Mouse (Mus musculus) testis, adult 2 months (tissue): ENCODE data around the gene Ppp4c. TPM values are rescaled to one million over a fixed set of nuclear protein-coding genes. Genes with fewer than 3 reads are reported as not detected.

ENCODE experiments used
- H3K27ac ChIP-seq: fragments of 200-500 bp; 2 replicates; pipeline ENCODE4 v1.5.1; 2012; ENCODE audit warnings: low read depth, low read length; ENCODE audit not compliant: control insufficient read depth, insufficient read depth
- H3K27me3 ChIP-seq: fragments of 200-500 bp; 2 replicates; pipeline ENCODE4 v1.6.1; 2012; ENCODE audit warnings: mild to moderate bottlenecking, low read length, moderate library complexity; ENCODE audit not compliant: control insufficient read depth, insufficient read depth
- H3K36me3 ChIP-seq: fragments of 200-500 bp; 2 replicates; pipeline ENCODE4 v1.6.1; 2012; ENCODE audit warnings: mild to moderate bottlenecking, low read length; ENCODE audit not compliant: control insufficient read depth, insufficient read depth
- H3K4me1 ChIP-seq: fragments of 200-500 bp; 2 replicates; pipeline ENCODE4 v1.6.1; 2012; ENCODE audit warnings: low read length; ENCODE audit not compliant: control insufficient read depth, insufficient read depth
- H3K4me3 ChIP-seq: fragments of 200-500 bp; 2 replicates; pipeline ENCODE4 v1.5.1; 2012; ENCODE audit warnings: low read depth, mild to moderate bottlenecking, low read length, moderate library complexity, mixed read lengths; ENCODE audit not compliant: control insufficient read depth
- CTCF ChIP-seq: fragments of 200-500 bp; IDR thresholded peaks from 2 replicates; pipeline ENCODE4 v1.5.1; 2012; ENCODE audit warnings: low read depth, mild to moderate bottlenecking, inconsistent platforms, low read length, moderate library complexity; ENCODE audit not compliant: control insufficient read depth, insufficient read depth, insufficient replicate concordance
- POLR2A ChIP-seq: fragments of 200-500 bp; IDR thresholded peaks from 2 replicates; pipeline ENCODE4 v1.6.1; 2012; ENCODE audit warnings: low read depth, mild to moderate bottlenecking, inconsistent platforms, low read length, moderate library complexity; ENCODE audit not compliant: control insufficient read depth
- polyA plus RNA-seq: library from polyadenylated mRNA; depleted of rRNA; stranded (reverse); fragments of >200 nt; gene quantifications from 2 replicates; pipeline ENCODE4 v1.2.3, GENCODE M21; 2012; rRNA removed

Gene Ppp4c
- polyA plus RNA-seq, result 252 and 262 TPM in 2 replicates

DNA sequence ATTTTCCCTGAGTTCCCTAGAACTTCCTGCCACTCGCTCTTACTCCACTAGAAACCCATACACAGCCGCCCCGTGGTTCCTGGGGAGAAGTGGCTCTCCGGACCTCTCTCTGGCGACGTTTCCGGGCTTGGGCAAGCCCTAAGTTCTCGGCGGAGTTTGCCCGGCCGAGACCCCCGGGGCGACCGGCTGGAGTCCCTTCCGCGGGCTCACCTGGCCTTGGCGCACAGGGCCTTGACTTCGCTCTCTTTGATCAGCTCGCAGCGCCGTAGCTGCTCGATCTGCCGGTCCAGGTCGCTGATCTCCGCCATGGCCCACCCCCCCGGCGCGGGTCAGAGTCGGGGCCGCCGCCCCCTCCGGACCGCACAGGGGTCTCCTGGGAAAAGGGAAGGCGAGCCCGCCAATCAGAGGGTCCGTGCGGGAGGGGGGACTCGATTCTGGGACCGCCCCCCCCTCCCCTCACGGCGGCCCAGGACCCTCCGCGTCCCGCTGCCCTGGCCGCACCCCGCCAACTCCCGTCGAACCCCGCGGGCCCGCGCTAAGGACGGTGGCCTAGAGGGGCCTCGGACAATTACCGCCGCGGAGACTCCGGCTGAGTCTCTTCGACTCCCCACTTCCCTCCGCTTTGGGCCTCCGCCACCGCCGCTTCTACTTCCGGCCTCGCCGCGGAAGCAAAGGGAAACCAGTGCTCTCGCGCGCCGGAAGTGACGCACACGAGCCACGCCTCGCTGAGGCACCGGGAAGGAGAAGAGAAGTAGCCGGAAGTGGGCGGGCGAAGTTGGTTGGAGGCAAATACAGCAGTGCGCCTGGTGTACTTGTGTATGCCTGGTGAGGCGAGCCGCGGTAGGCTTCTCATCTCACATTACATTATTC, at the start of gene Ppp4c:
Gene Ppp4c, minus strand, starts transcription at position 646 of the 870 bp plus-strand sequence.
- Histone ChIP-seq H3K36me3 (no peaks in the 10 kb centered on the region; the same call in none of the 2 replicates), H3K27ac (peak within 1 kb of the TSS; percentile 90), H3K4me1 (no peaks in the 10 kb centered on the region; the same call in none of the 2 replicates), H3K4me3 (peak within 1 kb of the TSS; percentile 98), H3K27me3 (no peaks in the 10 kb centered on the region)
- TF ChIP-seq POLR2A (peak; percentile 77), CTCF (no peak)

DNA sequence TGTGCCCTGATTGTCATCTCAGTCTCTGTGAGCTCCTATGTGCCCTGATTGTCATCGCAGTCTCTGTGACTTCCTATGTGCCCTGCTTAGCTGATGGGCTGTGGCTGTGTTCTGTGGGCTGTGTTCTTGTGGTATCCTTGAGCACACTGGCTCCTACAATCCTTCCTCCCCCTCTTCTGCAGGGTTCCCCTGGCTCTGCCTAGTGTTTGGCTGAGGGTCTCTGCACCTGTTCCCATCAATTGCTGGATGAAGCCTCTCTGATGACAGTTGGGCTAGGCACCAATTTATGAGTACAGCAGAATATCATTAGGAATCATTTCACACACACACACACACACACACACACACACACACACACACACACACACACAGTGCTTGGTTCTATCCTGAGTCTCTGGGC, 41.0 kb upstream of the Ppp4c start:
- Histone ChIP-seq H3K4me3 (no peak overlapping the region), H3K27ac (no peak overlapping the region), H3K4me1 (peaks cover 15% of the 10 kb centered on the region), H3K27me3 (no peaks in the 10 kb centered on the region; the same call in 1 of the 2 replicates), H3K36me3 (no peaks in the 10 kb centered on the region)
- TF ChIP-seq POLR2A (no peak), CTCF (no peak)

DNA sequence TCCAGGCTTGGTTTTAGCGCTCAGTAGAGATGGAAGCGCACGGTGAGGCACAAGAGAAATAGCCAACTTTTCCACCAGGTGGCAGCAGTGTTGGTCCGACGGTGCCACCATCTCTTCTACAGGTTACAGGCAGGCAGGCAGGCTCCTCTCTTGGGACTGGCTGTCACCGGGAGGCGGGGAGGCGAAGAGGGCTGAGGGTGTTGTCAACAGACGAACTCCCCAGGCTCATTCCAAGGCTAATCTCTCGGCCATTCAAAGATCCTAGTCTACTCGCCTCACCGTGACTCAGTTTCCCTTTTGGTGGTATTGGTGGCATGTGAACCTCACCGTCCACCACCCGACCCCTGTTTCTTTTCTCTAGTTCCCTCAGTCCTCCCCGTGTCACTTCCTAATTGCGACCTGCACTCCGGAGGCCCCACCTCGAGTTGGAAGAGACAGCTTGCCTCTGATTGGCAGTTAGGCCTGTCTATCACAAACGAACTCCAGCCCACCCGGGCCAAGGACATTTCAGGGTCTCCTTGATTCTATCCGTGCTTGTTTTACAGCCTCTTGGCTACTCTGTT, 39.8 kb upstream of the Ppp4c start:
- no peak overlapping the region for H3K27ac ChIP-seq
- no peak for TF ChIP-seq POLR2A
- TF ChIP-seq CTCF, result peak; percentile 77; the same call in 1 of the 2 replicates
- H3K36me3 ChIP-seq, result no peaks in the 10 kb centered on the region
- H3K4me1 ChIP-seq, result peaks cover 15% of the 10 kb centered on the region
- H3K27me3 ChIP-seq, result no peaks in the 10 kb centered on the region; the same call in 1 of the 2 replicates
- H3K4me3 ChIP-seq, result peak overlapping the region; percentile 72

DNA sequence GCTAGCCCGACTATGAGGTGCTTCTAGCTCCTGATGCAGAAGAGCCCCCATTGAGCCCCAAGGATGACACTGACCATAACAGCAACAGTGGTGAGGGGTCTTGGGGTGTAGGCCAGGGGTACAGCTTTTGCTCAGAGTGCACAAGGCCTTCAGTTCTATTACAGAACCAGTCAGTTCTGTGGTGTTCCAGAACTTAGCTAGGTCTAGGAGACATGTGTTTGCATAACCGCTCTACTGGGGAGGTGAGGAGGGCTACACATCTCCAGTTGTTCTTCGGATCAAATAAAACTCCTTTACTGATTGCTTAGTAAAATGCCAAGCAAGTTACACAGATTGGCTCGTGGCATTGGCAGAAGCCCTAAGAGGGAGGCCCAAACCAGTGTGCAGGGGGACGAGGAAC, 39.2 kb upstream of the Ppp4c start, which contains the start of gene 4930451I11Rik:
Gene 4930451I11Rik, minus strand, starts transcription at position 101 of the 400 bp plus-strand sequence.
- H3K27ac ChIP-seq, result no peak within 1 kb of the TSS
- H3K27me3 ChIP-seq, result no peaks in the 10 kb centered on the region; the same call in 1 of the 2 replicates
- TF ChIP-seq CTCF (no peak), POLR2A (no peak)
- H3K4me3 ChIP-seq, result peak within 1 kb of the TSS; percentile 72
- no peaks in the 10 kb centered on the region for H3K36me3 ChIP-seq
- H3K4me1 ChIP-seq, result peaks cover 15% of the 10 kb centered on the region

DNA sequence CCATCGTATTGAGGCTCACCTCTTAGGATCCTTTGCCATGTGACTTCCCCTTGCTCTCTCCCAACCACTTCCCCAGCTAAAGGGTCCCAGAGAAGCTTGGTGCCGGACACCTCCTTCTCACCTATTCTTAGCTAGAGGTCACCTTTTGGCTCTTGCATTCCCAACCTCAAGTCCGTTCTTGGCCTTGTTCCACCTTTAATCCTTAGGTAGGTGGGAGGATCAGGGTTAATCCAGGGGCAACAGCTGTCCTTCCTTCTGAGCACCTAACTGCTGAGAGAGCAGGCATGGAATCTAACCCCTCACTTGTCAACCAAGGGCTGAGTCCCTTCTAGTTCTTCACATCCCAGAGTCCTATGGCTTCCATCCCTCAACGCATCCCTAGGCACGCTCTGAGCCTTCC, 33.7 kb upstream of the Ppp4c start:
- Histone ChIP-seq H3K27ac (no peak overlapping the region), H3K27me3 (no peaks in the 10 kb centered on the region; the same call in 1 of the 2 replicates), H3K36me3 (no peaks in the 10 kb centered on the region), H3K4me3 (no peak overlapping the region), H3K4me1 (peaks cover 10% of the 10 kb centered on the region)
- TF ChIP-seq POLR2A (no peak), CTCF (no peak)

DNA sequence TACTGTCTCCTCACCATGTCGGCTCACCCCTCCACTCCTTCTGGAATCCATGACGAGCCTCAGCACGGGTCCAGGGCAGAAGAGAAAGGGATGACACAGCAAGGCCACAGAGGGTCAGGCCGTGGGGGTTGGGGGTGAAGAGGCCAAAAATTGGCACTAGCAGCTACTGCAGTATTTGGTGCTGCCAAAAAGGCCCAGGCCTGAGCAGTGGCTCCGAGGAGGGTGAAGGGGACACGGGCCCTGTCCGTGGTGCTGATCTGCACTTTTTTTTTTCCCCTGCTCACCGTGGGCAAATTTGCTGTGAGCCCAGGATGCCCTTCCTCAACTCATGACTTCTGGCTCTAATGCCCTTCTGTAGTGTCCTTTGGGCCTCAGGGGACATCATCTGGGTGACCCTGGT, 33.1 kb upstream of the Ppp4c start:
- Histone ChIP-seq H3K4me3 (no peak overlapping the region), H3K36me3 (no peaks in the 10 kb centered on the region), H3K27me3 (no peaks in the 10 kb centered on the region; the same call in 1 of the 2 replicates), H3K4me1 (peaks cover 10% of the 10 kb centered on the region), H3K27ac (no peak overlapping the region)
- no peak for TF ChIP-seq POLR2A
- no peak for TF ChIP-seq CTCF

DNA sequence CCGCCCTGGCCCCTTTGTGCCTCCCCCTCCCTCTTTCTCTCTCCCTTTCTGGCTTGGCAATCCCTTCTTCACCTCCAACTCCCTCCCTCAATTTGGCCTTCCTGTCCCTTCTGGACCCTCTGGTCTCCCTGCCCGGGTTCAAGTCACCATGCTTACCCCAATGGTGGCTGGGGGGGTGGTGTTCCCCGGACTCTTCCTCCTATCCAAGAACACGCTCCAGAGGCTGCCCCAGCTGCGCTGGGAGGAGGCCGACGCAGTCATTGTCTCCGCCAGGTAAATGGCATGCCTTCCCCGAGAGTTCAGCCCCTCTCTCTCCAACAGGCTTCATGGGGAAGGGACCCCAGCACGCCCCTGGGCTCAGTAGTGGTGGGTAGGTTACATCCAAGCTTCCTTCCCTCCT, 31.6 kb upstream of the Ppp4c start:
- no peak overlapping the region for H3K4me3 ChIP-seq
- peaks cover 4% of the 10 kb centered on the region for H3K4me1 ChIP-seq
- H3K27ac ChIP-seq, result no peak overlapping the region
- TF ChIP-seq CTCF (no peak), POLR2A (no peak)
- H3K27me3 ChIP-seq, result no peaks in the 10 kb centered on the region; the same call in 1 of the 2 replicates
- H3K36me3 ChIP-seq, result no peaks in the 10 kb centered on the region
